Mouse (Mus musculus): ENCODE measurements at regions not wholly inside any gene's neighbourhood (a gene's known extent, or its start where the extent isn't known, plus 50 kb on each side); places are given as distances from the start of the nearest gene placed in this dataset.

DNA sequence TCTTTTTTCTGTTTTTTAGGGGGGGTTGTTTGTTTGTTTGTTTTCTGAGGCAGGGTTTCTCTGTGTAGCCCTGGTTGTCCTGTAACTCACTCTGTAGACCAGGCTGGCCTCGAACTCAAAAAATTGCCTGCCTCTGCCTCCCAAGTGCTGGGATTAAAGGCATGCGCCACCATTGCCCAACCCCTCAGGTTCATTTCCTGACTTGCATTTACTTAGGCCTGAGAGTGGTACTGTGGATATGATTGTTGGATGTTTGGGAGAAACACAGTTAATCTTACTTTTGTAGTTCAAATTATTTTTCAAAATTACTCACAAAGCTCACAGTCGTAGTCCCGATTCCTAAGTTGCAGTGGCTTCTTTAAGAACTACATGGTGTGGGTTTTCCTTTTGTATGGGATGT, 62.3 kb upstream of the Akap6 start:
- TF ChIP-seq CTCF (IDR thresholded peaks at IDR 0.05; ENCODE audit: extremely low read depth, insufficient read depth, insufficient read length, insufficient replicate concordance) (no peak), POLR2A (IDR thresholded peaks at IDR 0.05; ENCODE audit: low read depth, low read length) (no peak)
